11 mouse cellular contexts compared by ENCODE assay signal in the genomic region with DNA sequence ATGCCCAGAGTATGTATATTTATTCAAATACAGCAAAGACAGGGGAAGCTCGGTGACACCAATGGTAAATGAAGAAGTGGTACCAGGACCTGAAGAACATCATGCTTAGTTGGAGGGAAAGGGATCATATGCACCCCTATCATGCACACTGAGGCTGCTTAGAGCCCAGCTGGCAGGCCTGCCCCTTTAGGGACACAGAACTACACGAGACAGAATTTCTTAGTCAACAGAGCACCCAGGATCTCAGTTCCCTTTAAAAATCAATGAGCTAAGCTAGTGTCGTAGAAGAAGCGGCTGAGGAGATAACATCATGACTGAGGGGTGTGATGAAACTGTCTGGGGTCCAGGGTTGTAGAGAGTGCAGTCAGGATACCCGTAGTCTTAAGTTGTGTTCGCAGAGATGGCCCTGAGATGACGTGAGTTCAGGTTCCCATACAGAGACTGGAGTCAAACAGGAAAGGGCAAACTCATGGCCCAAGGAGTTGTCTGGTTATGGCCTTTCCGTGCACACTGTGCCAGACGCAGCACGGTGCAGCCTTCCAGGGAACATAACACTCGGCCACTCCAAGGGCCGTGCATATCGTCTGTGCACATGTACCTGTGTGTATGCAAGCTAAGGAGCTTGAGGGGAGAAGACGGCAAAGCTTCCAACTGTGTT.
DNase-seq lines count a peak whose midpoint lies in the region; ATAC-seq lines count a peak whose summit lies in the region.
"Had no signal": no experiment of that assay in that cellular context is flagged by ENCODE, and none has a peak within 500 bp of the region (broad histone marks: within the 10 kb centered on the region; RNA-seq: fewer than 3 reads in every experiment).

No protein-coding gene starts in this region.

- H3K9me3 ChIP-seq in limb, embryonic 10.5 days (replicated peaks) = no peaks in the 10 kb centered on the region
- no peaks in the 10 kb centered on the region for H3K9me3 ChIP-seq in kidney, embryonic 15.5 days (replicated peaks)

- no peak overlapping the region for H3K4me3 ChIP-seq in limb, embryonic 10.5 days
- H3K4me3 ChIP-seq in kidney, embryonic 15.5 days (replicated peaks) = no peak overlapping the region
- H3K4me3 ChIP-seq: heart, adult 2 months had no signal

- H3K27ac ChIP-seq in limb, embryonic 10.5 days = peak overlapping the region; percentile 34; the same call in 1 of the 2 replicates
- H3K27ac ChIP-seq in kidney, embryonic 15.5 days = no peak overlapping the region
- H3K27ac ChIP-seq: heart, adult 2 months had no signal

- 92% methylated on average over 14 of the region's 14 CpGs for WGBS in limb, embryonic 10.5 days
- 87% methylated on average over 14 of the region's 14 CpGs for WGBS in kidney, embryonic 15.5 days

- H3K4me1 ChIP-seq in limb, embryonic 10.5 days = peaks cover 32% of the 10 kb centered on the region
- H3K4me1 ChIP-seq in kidney, embryonic 15.5 days = peaks cover 29% of the 10 kb centered on the region

- no peaks in the 10 kb centered on the region for H3K36me3 ChIP-seq in limb, embryonic 10.5 days
- no peaks in the 10 kb centered on the region for H3K36me3 ChIP-seq in kidney, embryonic 15.5 days

- no peak overlapping the region for H3K9ac ChIP-seq in kidney, embryonic 15.5 days

- DNase-seq in layer of hippocampus, adult 9-11 months = peak; percentile 68
- DNase-seq in layer of hippocampus, postnatal 10 days (ENCODE audit: low spot score in 2 of 2) = no peak
- peak; percentile 49 for DNase-seq in thymus, postnatal 4 days
- DNase-seq in thymus, adult 18-20 months = no peak
- DNase-seq in limb, embryonic 10.5 days (ENCODE audit: low spot score) = no peak
- no peak for DNase-seq in left cerebral cortex, postnatal 25 days (ENCODE audit: low spot score in 2 of 2)
- DNase-seq: cerebellum, adult 9-10 months; heart, adult 2 months; lung, postnatal 36 days had no signal

- H3K4me2 ChIP-seq in kidney, embryonic 15.5 days = no peak overlapping the region

- H3K27me3 ChIP-seq in limb, embryonic 10.5 days (ENCODE audit: low read depth, poor library complexity, severe bottlenecking) = no peaks in the 10 kb centered on the region
- no peaks in the 10 kb centered on the region for H3K27me3 ChIP-seq in kidney, embryonic 15.5 days

- intact Hi-C loops in left cerebral cortex, postnatal 25 days (cut with DNase I) = no loop called here

- ATAC-seq in kidney, embryonic 15.5 days (replicated peaks; ENCODE audit: low FRiP score) = no peak
- ATAC-seq: intestine, embryonic 16.5 days had no signal

Comparison
In these comparisons a context has a peak if more than half of its experiments do, and no peak if none do; other contexts are left out.
1. DNase-seq: peak in layer of hippocampus, adult 9-11 months (single experiment) and thymus, postnatal 4 days (single experiment); none in layer of hippocampus, postnatal 10 days (0 of 2), thymus, adult 18-20 months (0 of 2), limb, embryonic 10.5 days (single experiment) and left cerebral cortex, postnatal 25 days (0 of 2).